Mouse (Mus musculus): ENCODE results near the gene Anp32a.

GRCm38 (mm10) chr9:62389735-62390134, 48.6 kb downstream of the Anp32a start:
- TF ChIP-seq CTCF (IDR thresholded peaks at IDR 0.05) (no peak), EP300 (IDR thresholded peaks at IDR 0.05) (no peak)

Measured in lung, postnatal 0 days (tissue).